Mouse (Mus musculus) kidney, adult 2 months (tissue): ENCODE data around the gene Lrrfip1. TPM values are rescaled to one million over a fixed set of nuclear protein-coding genes. Genes with fewer than 3 reads are reported as not detected.

ENCODE experiments used
- DNase-seq: peaks from one replicate; pipeline ENCODE4 v3.0.0; 2021
- H3K27ac ChIP-seq: fragments of 200-500 bp; 2 replicates; pipeline ENCODE4 v1.5.1; 2012; ENCODE audit warnings: low read depth, low read length, control low read depth, inconsistent platforms; ENCODE audit not compliant: insufficient read depth
- H3K27me3 ChIP-seq: fragments of 200-500 bp; replicated peaks from 2 replicates; pipeline ENCODE4 v1.6.1; 2012; ENCODE audit warnings: mild to moderate bottlenecking, moderate library complexity, low read length, inconsistent platforms; ENCODE audit not compliant: control insufficient read depth, insufficient read depth
- H3K36me3 ChIP-seq: fragments of 200-500 bp; 2 replicates; pipeline ENCODE4 v1.6.1; 2012; ENCODE audit warnings: mild to moderate bottlenecking, moderate library complexity, low read length, inconsistent platforms; ENCODE audit not compliant: control insufficient read depth, insufficient read depth
- H3K4me1 ChIP-seq: fragments of 200-500 bp; 2 replicates; pipeline ENCODE4 v1.6.1; 2011; ENCODE audit warnings: low read length; ENCODE audit not compliant: control insufficient read depth, insufficient read depth
- H3K4me3 ChIP-seq: fragments of 200-500 bp; 2 replicates; pipeline ENCODE4 v1.5.1; 2011; ENCODE audit warnings: mild to moderate bottlenecking, low read depth, low read length, control low read depth; ENCODE audit not compliant: insufficient read depth
- CTCF ChIP-seq: fragments of 200-500 bp; conservative IDR thresholded peaks from 2 replicates; pipeline ENCODE4 v1.5.1; 2011; ENCODE audit warnings: low read depth, mild to moderate bottlenecking, control low read depth, low read length, moderate library complexity, mixed read lengths; ENCODE audit not compliant: insufficient read depth, insufficient read length
- POLR2A ChIP-seq: fragments of 200-500 bp; IDR thresholded peaks from one replicate; pipeline ENCODE4 v1.6.1; 2011; ENCODE audit warnings: low read depth, low read length, control low read depth
- WGBS: fragments of 180-500 bp; shearing (Covaris S2); methylation state at CpG from one replicate; pipeline ENCODE4 v1.1.7; 2018; 5-methylcytosine and 5-hydroxymethylcytosine counted together
- polyA plus RNA-seq: library from polyadenylated mRNA; depleted of rRNA; stranded (reverse); fragments of >200 nt; gene quantifications from 2 replicates; pipeline ENCODE4 v1.2.3, GENCODE M21; 2012

Gene Lrrfip1
- polyA plus RNA-seq, 1 experiment = 11.4 TPM

- H3K27me3 ChIP-seq = no peaks in the 10 kb centered on the region
- H3K27ac ChIP-seq = peak overlapping the region; percentile 9; the same call in 1 of the 2 replicates
- H3K36me3 ChIP-seq = no peaks in the 10 kb centered on the region
- no peak overlapping the region for H3K4me3 ChIP-seq
- 70% methylated on average over 8 of the region's 8 CpGs for WGBS
- DNase-seq = no peak
- TF ChIP-seq POLR2A (no peak), CTCF (no peak)
- peaks cover 24% of the 10 kb centered on the region for H3K4me1 ChIP-seq
These were observed 85.8 kb downstream of the Lrrfip1 start for GRCm38 (mm10) chr1:91084374-91084773.

DNA sequence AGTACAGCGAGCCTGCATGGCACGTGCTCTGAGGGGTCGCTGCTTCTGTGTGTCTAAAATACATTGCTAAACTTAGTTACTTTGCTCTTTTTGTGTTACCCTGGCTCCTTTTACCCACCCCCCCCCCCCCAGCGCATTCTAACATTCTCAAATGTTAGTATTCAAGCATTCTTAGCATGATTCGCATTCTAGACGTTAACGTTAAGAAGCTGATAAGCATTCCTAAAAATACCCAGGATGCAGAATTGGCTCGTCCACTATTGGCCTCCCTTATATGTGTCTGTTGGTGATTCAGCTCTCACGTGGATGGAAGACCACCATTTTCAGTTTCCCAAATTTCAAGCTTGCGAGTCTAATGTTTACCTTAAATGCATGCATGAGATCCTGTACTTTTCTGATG, 86.5 kb downstream of the Lrrfip1 start:
- 0 out of 2 replicates have a peak overlapping the region, but pooled peaks have one; percentile 1 for H3K27ac ChIP-seq
- 72% methylated on average over 10 of the region's 10 CpGs for WGBS
- no peak for TF ChIP-seq POLR2A
- no peak for TF ChIP-seq CTCF
- H3K4me3 ChIP-seq = no peak overlapping the region
- H3K36me3 ChIP-seq = no peaks in the 10 kb centered on the region
- no peak for DNase-seq
- H3K4me1 ChIP-seq = peaks cover 22% of the 10 kb centered on the region
- H3K27me3 ChIP-seq = no peaks in the 10 kb centered on the region

DNA sequence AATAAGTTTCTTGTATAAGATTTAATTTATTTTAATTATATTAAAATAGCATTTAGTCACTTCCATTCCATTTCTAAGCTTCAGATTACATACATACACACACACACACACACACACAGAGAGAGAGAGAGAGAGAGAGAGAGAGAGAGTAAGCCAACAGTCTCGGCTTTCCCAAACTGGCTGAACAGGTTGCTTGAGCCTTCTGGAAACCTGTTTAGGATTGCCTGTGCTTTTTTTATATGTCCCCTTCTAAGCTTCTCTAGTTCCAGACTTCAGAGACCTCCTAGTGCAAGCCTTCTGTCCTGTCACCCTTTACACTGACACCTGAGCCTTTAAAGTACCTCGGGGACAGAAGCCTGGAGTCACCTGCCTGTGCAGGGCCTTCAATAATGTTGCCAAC, 87.1 kb downstream of the Lrrfip1 start:
- H3K27ac ChIP-seq = peak overlapping the region; percentile 39; the same call in 1 of the 2 replicates
- no peaks in the 10 kb centered on the region for H3K36me3 ChIP-seq
- 60% methylated on average over 2 of the region's 2 CpGs for WGBS
- TF ChIP-seq CTCF (no peak), POLR2A (no peak)
- H3K4me3 ChIP-seq = no peak overlapping the region
- H3K27me3 ChIP-seq = no peaks in the 10 kb centered on the region
- H3K4me1 ChIP-seq = peaks cover 18% of the 10 kb centered on the region
- DNase-seq = no peak

DNA sequence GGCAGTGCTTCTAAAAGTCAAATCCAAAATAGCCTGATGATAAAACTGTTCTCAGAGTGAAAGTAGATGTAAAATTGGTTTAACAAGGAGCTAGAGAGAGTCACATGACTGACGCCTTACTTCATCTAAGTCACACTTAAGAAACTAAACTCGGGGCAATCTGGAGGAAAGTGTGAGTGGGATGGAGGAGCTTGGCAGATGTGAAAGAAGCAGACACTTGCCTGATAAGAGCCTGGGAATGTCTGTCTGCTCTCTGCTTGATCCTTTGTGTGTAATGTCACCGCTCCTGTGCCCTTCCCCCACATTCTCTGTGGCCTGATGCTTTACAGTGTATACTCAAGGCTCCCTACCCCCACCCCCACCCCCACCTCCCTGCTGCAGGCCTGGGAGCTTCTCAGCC, 87.8 kb downstream of the Lrrfip1 start:
- 58% methylated on average over 3 of the region's 3 CpGs for WGBS
- TF ChIP-seq CTCF = no peak
- no peak for TF ChIP-seq POLR2A
- no peak for DNase-seq
- Histone ChIP-seq H3K27me3 (no peaks in the 10 kb centered on the region), H3K4me3 (no peak overlapping the region), H3K4me1 (peaks cover 20% of the 10 kb centered on the region), H3K36me3 (no peaks in the 10 kb centered on the region), H3K27ac (no peak overlapping the region; the same call in 1 of the 2 replicates)

DNA sequence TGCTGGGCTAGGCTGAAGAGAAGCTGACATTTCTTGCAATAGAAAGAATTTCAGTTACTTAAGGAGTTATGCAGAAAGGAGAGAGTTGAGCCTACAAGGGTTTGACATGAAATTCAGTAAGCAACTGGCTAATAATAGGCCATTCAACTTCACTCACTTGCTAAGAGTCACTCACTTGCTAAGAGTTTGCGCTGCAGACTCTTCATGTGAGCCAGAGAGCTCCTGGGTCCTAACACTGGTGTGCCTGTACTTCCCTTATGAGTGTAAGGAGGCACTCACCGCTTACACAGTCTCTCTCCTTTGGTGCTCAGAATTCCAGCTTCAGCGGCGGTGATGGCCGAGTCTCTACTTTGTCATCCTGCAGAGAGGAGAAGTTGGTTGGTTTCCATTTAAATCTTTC, 88.2 kb downstream of the Lrrfip1 start:
- WGBS = 98% methylated on average over 5 of the region's 5 CpGs
- H3K27ac ChIP-seq = no peak overlapping the region
- no peak for TF ChIP-seq POLR2A
- TF ChIP-seq CTCF = no peak
- no peak for DNase-seq
- no peaks in the 10 kb centered on the region for H3K36me3 ChIP-seq
- no peak overlapping the region for H3K4me3 ChIP-seq
- H3K27me3 ChIP-seq = no peaks in the 10 kb centered on the region
- H3K4me1 ChIP-seq = peaks cover 22% of the 10 kb centered on the region

DNA sequence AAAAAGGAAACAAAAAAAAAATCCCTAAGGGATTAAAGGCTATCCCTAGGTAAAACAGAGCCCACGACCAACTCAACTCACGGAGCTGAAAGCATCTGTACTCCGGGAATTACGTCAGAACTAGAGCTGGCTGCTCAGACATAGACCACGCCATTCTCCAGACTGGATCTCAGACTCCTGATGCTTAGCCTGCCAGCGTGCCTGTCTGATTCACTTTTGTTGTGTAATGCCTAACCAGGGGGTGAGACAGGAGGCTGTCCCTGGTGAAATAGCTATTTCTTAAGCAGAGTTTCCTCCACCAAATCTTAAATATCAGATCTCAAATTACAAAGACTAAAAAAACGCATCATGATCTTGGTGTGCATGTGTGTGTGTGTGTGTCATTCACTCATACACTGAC, 89.5 kb downstream of the Lrrfip1 start:
- Histone ChIP-seq H3K27ac (no peak overlapping the region), H3K27me3 (no peaks in the 10 kb centered on the region), H3K4me1 (peaks cover 22% of the 10 kb centered on the region), H3K4me3 (no peak overlapping the region), H3K36me3 (no peaks in the 10 kb centered on the region)
- no peak for TF ChIP-seq POLR2A
- TF ChIP-seq CTCF = no peak
- 84% methylated on average over 7 of the region's 7 CpGs for WGBS
- DNase-seq = no peak

DNA sequence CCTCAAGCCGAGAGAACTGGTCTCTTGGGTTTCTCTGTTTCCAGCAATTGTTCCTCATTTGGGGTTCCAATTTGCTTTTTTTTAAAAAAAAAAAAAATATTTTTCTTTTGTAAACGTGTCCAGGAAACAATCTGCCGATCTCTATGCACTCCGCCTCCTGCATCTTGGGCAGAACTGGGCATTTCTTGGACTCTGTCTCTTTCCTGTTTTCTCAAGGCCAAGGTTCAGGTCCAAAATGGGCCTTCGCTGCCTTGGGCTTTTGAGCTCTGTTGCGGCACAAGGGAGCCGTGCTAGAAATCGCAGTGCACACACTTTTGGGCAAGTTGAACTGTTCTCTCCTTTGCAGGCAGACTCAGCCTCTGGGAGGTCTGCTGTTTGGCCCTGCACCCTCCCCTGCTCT, 90.4 kb downstream of the Lrrfip1 start:
- peak; percentile 65 for DNase-seq
- H3K36me3 ChIP-seq = no peaks in the 10 kb centered on the region
- 26% methylated on average over 8 of the region's 8 CpGs for WGBS
- TF ChIP-seq POLR2A = no peak
- no peak for TF ChIP-seq CTCF
- no peak overlapping the region for H3K4me3 ChIP-seq
- H3K4me1 ChIP-seq = peaks cover 22% of the 10 kb centered on the region
- peak overlapping the region; percentile 2; the same call in 1 of the 2 replicates for H3K27ac ChIP-seq
- H3K27me3 ChIP-seq = no peaks in the 10 kb centered on the region

GRCm38 (mm10) chr1:91090456-91090855, 91.9 kb downstream of the Lrrfip1 start:
- WGBS = 58% methylated on average over 6 of the region's 6 CpGs
- peaks cover 22% of the 10 kb centered on the region for H3K4me1 ChIP-seq
- H3K27me3 ChIP-seq = no peaks in the 10 kb centered on the region
- no peaks in the 10 kb centered on the region for H3K36me3 ChIP-seq
- H3K4me3 ChIP-seq = no peak overlapping the region
- no peak for TF ChIP-seq CTCF
- DNase-seq = no peak
- no peak overlapping the region for H3K27ac ChIP-seq
